Mouse (Mus musculus) cerebellum, adult 18-20 months (tissue): ENCODE measurements around the gene Sema4g.

Source experiments
- DNase-seq, 2 experiments: peaks; one replicate each; pipeline ENCODE4 v3.0.0; 2021

Sema4g gene

DNA sequence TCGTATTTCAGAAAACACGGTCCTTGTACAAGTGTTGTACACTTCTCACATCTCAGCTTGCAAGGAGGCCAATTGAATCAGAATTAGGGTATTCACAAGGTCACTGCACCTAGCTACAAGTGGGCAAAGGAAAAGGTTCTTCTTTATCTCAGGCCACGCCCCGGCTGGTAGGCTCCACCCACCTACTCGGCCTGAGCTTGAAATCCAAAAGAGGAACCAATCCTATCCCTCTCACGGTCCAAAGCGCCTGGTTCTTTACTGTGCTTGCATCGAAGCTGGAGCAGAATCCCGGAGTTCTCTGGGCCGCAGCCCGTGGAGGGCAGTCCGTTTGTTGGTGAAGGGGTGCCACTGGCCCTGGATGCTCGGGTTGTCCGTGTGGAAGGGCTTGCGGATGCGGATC lies 16.5 kb downstream of the Sema4g start, which contains the start of gene Twnk:
Twnk (plus strand) TSS at position 220 of the 400 bp plus-strand sequence.
- DNase-seq: peak in 1 of 2 experiments; percentile 33

GRCm38 (mm10) chr19:45005957-45006712 lies 17.2 kb downstream of the Sema4g start, which contains the start of gene Mrpl43:
Gene Mrpl43 (minus strand): TSS chr19:45006442.
- DNase-seq: peak; percentile 96

DNA sequence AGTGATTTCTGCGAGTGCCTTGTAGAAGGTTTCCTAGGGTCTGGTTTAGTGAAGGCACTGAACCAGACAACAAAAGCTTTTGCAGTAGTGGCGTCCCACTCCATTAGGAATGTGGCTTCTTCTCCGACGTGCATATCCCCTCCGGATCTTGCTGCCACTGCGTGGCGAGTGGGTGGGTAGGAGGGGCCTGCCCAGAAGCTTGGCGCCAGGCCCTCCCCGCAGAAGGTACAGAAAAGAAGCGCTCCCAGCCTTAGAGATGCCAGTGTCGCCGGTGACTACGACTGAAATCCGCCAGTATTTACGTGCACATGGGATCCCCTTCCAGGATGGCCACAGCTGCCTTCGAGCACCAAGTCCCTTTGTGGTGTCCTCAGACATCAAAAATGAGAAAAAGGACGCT lies 18.1 kb downstream of the Sema4g start:
- peak in 1 of 2 experiments; percentile 28 for DNase-seq

GRCm38 (mm10) chr19:45007425-45008191 lies 18.7 kb downstream of the Sema4g start:
- DNase-seq: peak in 1 of 2 experiments; percentile 24

DNA sequence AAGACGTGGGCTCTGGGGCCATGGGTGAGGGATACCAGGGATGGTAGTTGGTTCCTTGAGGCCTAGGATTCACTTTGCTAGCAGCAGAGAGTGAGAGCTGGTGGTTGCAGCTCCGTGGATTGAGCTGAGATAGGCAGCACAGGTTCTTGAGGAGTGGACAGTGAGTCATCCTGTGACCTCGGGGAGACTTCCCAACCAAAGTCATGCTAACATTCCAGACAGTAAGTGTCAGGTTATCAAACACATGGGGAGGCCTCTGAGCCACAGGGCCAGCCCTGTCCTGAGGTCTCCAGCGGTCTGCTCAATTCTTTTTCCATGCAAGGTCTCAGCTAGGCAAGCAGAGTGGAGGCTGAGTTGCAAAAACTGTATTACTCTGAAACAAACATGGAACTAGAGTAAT lies 21.7 kb downstream of the Sema4g start:
- no peak for DNase-seq

DNA sequence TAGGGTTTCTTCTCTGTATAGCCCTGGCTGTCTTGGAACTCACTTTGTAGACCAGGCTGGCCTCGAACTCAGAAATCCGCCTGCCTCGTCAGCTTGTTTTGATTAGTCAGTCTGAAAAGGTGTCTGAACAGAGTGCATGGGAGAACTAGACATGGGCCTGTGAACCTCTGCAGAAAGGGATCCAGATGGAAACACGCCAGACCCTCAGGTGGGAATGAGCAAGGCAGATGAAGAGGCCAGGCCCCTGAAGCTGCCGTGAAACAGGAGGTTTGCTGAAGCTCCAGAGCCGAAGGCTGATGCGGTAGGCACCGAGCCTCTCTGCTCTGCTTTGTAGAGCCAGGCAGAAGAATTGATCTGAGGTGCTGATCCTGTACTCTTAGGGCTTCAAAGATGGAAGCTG lies 23.3 kb downstream of the Sema4g start:
- DNase-seq: no peak

GRCm38 (mm10) chr19:45012636-45013035 lies 23.7 kb downstream of the Sema4g start:
- peak in 1 of 2 experiments; percentile 52 for DNase-seq

DNA sequence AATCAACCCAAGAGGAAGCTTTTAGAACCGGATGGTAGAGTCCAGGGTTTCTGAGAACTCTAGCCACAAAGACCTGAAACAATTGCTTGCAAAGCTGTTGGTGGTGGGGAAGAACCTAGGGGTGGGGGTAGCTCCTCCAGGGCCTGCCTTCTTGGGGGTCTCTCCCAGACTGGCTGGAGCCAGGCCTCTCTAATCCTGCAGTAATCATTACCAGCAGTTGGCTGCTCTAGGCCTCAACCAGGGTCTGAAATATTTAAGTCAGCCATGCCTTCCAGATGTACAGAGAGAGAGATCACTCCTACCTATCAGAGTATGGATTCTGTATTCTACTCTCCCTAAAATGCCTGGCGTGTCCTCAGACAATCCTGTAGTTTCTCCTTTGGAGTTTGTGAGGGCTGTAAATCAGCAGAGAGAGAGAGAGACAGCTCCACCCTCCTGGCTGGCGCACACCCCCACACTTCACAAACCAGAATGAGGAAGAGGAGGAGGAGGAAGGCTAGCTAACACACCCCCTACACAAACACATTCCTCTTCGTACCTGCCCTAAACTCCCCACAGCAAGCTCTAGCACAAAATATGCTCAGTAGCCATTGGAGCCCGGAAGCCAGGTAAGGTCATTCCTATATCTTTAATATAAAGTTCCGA lies 24.8 kb downstream of the Sema4g start:
- DNase-seq: no peak

- DNase-seq: no peak
These were observed 25.6 kb downstream of the Sema4g start, which contains the start of gene Lzts2 for GRCm38 (mm10) chr19:45014335-45014971. Gene Lzts2 (plus strand): TSS chr19:45014414.

DNA sequence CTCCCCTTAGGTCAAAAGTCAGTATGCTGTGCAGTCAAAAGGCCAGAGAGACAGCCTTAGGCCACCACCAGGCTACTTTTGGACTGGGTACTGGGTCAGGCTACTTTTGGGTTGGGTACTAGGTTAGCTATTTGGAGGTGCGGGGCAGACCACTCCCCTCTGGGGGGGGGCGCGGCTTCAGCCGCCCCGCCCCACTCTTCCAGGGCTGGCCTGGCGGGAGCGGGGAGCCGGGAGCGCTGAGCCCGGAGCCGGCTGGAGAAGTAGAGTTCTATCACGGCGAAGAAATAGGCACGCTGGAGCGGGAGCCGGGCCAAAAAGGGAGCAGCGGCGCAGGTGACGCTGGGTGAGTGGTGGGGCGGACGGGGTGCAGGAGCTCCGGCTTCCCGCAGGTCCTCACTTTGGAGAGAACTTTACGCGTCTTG lies 26.1 kb downstream of the Sema4g start:
- DNase-seq: peak; percentile 66 to 76

DNA sequence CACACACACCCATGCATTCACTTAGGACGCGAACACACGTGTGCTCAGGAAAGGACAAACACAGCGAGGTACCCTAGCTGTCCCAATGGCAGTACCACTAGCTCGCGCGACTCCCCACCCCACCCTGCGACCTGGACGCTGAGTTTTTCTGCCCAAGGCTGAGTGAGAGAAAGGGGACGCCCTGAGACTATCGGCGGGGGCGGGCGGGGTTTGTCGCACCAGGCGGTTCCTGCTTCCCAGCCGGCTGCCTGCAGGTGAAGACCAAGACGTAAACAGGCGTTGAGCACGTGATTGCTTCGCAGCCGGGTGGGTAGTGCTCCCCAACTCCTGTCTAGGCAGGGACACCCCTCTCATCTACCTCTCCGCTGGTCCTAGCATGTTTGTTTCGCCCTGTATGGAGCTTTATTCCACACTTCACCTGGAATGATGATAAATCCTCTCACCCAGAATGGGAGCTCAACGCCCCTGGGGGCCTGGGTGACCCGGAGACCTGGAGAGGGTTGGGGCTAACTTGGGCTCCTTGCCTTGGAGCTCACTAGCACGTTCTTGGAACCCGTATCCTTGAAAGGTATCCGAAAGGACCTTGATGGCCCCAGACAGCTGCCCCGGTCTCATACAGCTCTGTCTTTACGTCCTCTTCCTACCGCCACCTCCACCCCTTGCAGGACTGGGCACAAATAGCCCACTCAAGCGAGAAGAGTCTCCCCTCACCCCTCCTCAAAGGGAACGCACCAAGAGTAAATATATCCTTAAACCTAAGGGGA lies 26.8 kb downstream of the Sema4g start:
- peak; percentile 75 to 78 for DNase-seq

DNA sequence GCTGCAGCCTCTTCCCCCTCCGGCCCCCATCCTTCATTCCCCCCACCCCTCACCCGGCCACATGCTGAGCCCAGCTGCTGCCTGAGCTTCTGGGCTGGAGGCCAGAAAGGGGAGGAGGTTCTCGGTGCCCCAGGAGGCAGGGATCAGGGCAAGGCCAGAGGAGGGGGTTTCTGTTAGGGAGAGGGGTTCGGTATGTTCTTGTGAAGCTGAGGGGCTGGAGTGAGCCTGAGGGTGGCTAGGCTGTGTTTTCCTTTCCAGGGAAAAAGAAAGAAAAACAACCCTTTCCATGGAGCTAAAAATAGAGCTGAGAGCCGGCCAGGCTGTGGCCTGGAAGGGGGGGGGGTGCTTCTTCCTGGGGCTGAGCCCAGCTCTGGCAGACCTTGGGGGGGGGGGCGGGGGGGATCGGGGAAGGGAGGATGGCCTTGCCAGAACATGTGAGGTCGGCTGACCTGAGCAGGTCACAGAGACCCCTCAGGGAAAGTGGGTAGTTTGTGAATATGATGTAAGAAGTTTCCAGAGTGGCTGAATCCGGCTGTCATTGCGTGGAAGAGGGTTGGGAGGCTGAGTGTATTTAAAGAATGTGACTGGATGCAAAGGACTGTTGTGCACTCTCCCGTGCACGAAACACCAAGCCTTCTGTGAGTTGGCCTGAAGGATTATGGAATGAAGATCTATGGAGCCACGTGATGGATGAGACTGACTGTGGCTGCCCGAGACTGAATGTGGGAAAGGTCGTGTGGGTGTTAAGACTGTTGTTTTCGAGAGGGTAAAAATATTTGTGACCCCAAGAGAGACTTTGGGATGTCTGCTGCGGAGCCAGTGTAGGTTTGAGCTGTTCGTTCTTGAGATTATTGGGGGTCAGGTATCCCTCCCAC lies 27.7 kb downstream of the Sema4g start:
- peak; percentile 83 to 87 for DNase-seq

- DNase-seq: peak; percentile 80 to 85
These were observed 28.4 kb downstream of the Sema4g start for GRCm38 (mm10) chr19:45017216-45017771.

DNA sequence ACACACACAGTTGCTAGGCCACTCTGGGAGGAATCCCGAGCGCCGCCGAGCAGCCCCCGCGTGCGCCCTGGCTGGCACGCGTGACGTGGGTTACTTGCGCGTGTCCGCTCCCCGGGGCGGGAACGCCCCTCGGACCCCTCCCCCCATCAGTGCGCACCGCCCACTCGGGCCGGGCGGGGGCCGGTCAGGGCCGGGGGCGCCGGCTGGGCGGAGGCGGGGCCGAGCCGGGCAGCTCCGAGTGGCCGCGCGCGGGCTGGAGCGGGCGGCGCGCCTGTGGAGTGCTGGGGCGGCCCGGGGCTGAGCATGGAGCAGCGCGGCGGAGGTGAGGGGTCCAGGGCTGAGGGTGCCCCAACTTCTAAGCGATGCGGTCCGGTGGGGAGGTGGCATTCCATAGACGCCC lies 29.0 kb downstream of the Sema4g start:
- peak; percentile 66 to 83 for DNase-seq

- DNase-seq: peak in 1 of 2 experiments; percentile 62
These were observed 29.5 kb downstream of the Sema4g start for GRCm38 (mm10) chr19:45018351-45018831.

- DNase-seq: no peak
These were observed 31.4 kb downstream of the Sema4g start for GRCm38 (mm10) chr19:45020348-45020747.

DNA sequence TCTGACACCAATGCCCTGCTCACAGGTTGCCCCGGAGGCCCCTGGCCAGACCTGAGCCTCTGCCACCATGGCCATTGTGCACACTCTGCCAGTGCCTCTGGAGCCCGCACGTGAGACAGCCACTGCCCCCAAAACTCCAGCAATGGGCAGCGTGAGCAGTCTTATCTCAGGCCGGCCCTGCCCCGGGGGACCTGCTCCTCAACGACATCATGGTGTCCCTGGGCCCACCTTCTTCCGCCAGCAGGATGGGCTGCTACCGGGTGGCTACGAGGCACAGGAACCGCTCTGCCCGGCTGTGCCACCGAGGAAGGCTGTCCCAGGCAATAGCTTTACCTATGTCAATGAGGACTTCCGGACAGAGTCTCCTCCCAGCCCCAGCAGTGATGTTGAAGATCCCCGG lies 32.5 kb downstream of the Sema4g start:
- DNase-seq: no peak

DNA sequence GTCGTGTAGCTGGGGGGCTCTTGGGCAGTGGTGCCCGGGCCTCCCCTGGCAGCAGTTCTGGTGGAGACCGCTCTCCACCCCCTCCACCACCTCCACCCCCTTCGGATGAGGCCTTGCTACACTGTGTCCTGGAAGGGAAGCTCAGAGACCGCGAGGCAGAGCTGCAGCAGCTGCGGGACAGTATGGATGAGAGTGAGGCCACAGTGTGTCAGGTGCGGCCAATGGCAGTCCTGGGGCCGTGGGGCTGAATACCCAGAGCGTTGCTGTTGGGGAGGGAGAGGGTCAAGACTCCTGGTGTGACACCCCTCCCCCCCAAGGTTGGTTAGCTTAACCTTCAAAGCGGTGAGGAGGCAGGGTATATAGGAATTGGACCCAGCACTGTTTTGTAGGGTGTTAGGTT lies 35.1 kb downstream of the Sema4g start:
- no peak for DNase-seq

DNA sequence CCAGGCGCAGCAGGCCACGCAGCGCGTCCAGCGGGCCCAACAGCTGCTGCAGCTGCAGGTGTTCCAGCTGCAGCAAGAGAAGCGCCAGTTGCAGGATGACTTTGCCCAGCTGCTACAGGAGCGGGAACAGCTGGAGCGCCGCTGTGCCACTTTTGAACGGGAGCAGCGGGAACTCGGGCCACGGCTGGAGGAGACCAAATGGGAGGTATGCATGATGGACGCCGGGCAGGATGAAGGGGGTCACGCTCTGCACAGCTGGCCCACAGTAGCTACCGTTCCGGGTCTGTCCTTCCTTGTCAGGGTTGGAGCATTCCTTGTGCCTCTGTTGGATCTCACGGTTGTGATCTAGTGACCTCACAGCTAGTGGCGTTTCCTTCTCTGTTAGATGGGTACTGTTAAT lies 35.9 kb downstream of the Sema4g start:
- DNase-seq: no peak

DNA sequence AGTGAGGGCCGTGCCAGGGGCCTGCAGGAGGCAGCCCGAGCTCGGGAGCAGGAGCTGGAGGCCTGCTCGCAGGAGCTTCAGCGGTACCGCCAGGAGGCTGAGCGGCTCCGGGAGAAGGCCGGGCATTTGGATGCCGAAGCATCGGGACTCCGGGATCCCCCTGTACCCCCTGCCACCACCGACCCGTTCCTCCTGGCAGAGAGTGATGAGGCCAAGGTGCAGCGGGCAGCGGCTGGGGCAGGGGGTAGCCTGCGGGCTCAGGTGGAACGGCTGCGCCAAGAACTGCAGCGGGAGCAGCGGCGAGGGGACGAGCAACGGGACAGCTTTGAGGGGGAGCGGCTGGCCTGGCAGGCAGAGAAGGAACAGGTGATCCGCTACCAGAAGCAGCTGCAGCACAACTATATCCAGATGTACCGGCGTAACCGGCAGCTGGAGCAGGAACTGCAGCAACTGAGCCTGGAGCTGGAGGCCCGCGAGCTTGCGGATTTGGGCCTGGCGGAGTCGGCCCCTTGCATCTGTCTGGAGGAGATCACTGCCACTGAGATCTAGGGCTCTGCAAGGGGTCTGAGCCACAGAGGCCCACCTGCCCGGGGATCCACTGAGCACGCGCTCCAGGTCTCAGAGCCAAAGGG lies 37.2 kb downstream of the Sema4g start:
- no peak for DNase-seq
